Mouse (Mus musculus) effector memory CD4-positive, alpha-beta T cell, adult 7 months (primary cell): ENCODE results near the gene Olfr1364. TPM values are rescaled to one million over a fixed set of nuclear protein-coding genes. Genes with fewer than 3 reads are reported as not detected.

Experiments used
- polyA plus RNA-seq: library from polyadenylated mRNA; unstranded; fragments of 100-300 nt; shearing (Covaris generic); gene quantifications from one replicate; pipeline ENCODE4 v1.2.1, GENCODE M21; 2017

Gene Olfr1364
- polyA plus RNA-seq: not detected

DNA sequence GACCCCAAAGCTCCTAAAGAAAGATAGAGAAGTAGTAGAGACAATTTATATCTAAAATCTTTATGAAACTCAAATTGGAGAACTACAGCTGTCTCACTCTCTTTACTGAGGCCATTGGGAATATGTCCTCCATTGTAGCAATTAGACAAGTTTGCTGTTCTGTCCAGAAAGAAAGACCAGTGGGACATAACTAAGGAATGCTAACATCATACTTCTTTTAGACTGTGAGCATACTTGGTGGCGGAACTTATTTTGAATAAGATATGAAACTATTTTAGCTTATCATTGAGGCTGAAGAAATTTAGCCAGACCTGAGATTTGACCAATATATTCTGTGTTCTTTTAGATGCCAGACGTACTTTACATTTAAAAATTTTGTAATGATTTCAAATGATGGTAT, at the start of gene Olfr1364:
TSS of gene Olfr1364 (minus strand) at position 101 of the 400 bp plus-strand sequence.

DNA sequence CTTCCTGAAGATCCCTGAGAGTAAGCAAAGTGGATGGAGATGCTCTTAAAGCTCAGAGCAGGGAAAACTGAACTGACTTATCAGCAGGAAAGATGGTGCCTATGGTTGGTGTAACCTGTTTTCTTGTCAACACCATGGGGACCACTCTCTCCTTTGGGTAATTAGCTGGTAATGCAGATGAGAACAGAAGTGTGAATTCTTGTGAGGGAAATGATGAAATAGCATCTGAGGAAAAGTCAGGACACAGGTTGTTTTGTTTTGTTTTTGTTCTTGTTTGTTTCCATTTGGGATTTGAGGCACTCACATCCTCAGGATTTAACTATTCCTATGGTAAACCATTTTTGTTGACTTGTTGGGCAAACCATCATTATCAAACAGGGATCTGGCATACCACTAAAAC, 32.4 kb upstream of the Olfr1364 start, which contains the start of gene Olfr1362:
TSS of gene Olfr1362 (minus strand) at position 101 of the 400 bp plus-strand sequence.

DNA sequence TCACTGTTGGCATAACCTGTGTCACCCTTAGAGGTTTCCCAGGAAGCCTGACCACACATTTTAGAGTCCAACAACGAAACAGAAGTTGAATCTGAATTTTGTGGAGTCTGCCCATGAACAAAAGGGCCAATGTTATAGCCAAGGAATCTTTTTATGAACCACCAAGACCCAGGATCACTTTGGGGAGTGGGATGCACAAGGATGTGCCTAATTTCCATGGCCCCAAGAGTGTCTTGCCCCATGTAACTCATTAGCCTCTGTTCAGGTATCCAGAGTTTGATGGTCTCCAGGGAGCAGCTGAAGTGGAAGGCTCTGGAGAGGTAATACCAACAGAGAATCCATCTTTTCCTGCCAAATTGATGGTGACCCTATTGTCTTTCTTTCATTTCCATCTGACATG, 21.8 kb downstream of the Olfr1364 start, which contains the start of gene Olfr1535:
TSS of gene Olfr1535 (minus strand) at position 101 of the 400 bp plus-strand sequence.

DNA sequence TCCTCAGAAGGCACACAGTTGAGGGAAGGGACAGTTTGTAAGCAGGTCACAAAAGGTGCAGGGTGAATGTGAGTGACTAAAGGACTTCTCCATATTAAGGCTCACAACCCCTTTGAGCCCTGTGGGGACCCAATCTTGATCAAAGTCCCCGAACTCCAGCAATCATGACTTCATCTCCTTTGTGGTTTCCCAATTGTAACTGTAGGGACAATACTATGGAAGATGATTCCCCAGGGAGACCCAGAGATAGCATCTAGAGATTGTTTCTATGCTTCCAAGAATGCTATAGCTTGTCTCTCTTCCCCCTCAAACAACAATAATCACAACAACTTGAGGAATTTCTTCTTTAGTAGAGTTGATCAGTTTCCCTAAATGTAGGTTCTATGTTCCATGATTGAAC, 38.9 kb downstream of the Olfr1364 start, which contains the start of gene Olfr1366:
TSS of gene Olfr1366 (minus strand) at position 101 of the 400 bp plus-strand sequence.

DNA sequence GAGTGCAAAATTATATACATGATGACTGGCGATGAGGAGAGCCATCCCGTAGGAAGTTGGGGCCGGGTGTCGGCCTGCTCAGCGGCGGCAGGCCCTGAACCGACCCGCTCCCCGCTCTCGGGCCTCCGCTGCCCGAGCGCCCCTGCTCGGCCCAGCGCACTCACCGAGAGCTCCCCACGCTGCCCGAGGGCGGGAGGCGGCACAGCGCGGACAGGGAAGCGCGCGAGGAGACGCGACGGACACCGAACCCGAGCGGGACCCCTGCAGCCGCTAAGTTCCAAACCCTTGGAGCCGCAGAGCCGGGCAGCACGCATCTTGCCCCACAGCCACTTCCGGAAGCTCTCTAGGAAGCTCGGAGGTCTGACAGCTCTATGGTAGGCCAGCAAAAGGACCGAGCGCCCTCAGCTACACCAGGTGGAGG, 50.8 kb downstream of the Olfr1364 start, which contains the start of gene Zkscan8:
TSS of gene Zkscan8 (minus strand) at position 340 of the 421 bp plus-strand sequence.

Other genes with a start within 250 kb of the Olfr1364 start
- gene Olfr1367, start 234.8 kb downstream of the Olfr1364 start, polyA plus RNA-seq: not detected
- gene Zscan12, start 218.9 kb downstream of the Olfr1364 start, polyA plus RNA-seq: 3.7 TPM
- 36.5 TPM for gene Zkscan3, start 179.0 kb downstream of the Olfr1364 start, polyA plus RNA-seq
- 0.39 TPM for gene Pgbd1, start 140.7 kb downstream of the Olfr1364 start, polyA plus RNA-seq
- gene Zscan26, start 128.0 kb downstream of the Olfr1364 start, polyA plus RNA-seq: 7.8 TPM
- gene Nkapl, start 113.2 kb downstream of the Olfr1364 start, polyA plus RNA-seq: not detected
- gene Zkscan4, start 102.9 kb downstream of the Olfr1364 start, polyA plus RNA-seq: not detected
- gene Gm10065, start 102.3 kb downstream of the Olfr1364 start, polyA plus RNA-seq: not detected
- gene AK157302, start 86.5 kb downstream of the Olfr1364 start, polyA plus RNA-seq: 0.21 TPM
- 11.8 TPM for gene Gm11273, start 80.3 kb downstream of the Olfr1364 start, polyA plus RNA-seq
- gene Zkscan8, start 50.6 kb downstream of the Olfr1364 start, polyA plus RNA-seq: 2.6 TPM
- not detected for gene Olfr1366, start 39.0 kb downstream of the Olfr1364 start, polyA plus RNA-seq
- gene Olfr1535, start 21.9 kb downstream of the Olfr1364 start, polyA plus RNA-seq: 0.35 TPM
- gene Olfr1362, start 32.3 kb upstream of the Olfr1364 start, polyA plus RNA-seq: not detected
- not detected for gene Olfr11, start 60.8 kb upstream of the Olfr1364 start, polyA plus RNA-seq
- not detected for gene Olfr1361, start 81.6 kb upstream of the Olfr1364 start, polyA plus RNA-seq
- gene Olfr1360, start 95.6 kb upstream of the Olfr1364 start, polyA plus RNA-seq: 0.26 TPM
- not detected for gene Olfr1359, start 116.4 kb upstream of the Olfr1364 start, polyA plus RNA-seq
- gene Hist1h2bl, start 134.4 kb upstream of the Olfr1364 start, polyA plus RNA-seq: not detected
- gene Hist1h2ai, start 134.7 kb upstream of the Olfr1364 start, polyA plus RNA-seq: not detected
- gene Hist1h3h, start 135.9 kb upstream of the Olfr1364 start, polyA plus RNA-seq: 3.6 TPM
- gene Hist1h2bm, start 140.3 kb upstream of the Olfr1364 start, polyA plus RNA-seq: not detected
- 0.93 TPM for gene Hist1h4j, start 153.3 kb upstream of the Olfr1364 start, polyA plus RNA-seq
- 15.4 TPM for gene Hist1h4k, start 168.7 kb upstream of the Olfr1364 start, polyA plus RNA-seq
- not detected for gene Hist1h2ak, start 172.1 kb upstream of the Olfr1364 start, polyA plus RNA-seq
- not detected for gene Hist1h2bn, start 172.4 kb upstream of the Olfr1364 start, polyA plus RNA-seq
- gene Hist1h1b, start 198.9 kb upstream of the Olfr1364 start, polyA plus RNA-seq: not detected
- not detected for gene Hist1h3i, start 201.6 kb upstream of the Olfr1364 start, polyA plus RNA-seq
- gene Hist1h2an, start 205.5 kb upstream of the Olfr1364 start, polyA plus RNA-seq: not detected
- not detected for gene Hist1h2bp, start 205.7 kb upstream of the Olfr1364 start, polyA plus RNA-seq
- gene Hist1h2bq, start 228.4 kb upstream of the Olfr1364 start, polyA plus RNA-seq: 4.2 TPM
- not detected for gene Hist1h2ao, start 228.7 kb upstream of the Olfr1364 start, polyA plus RNA-seq
- gene Hist1h4m, start 230.0 kb upstream of the Olfr1364 start, polyA plus RNA-seq: not detected